Mouse (Mus musculus): Measurements from ENCODE around the gene Tspan15. TPM values are rescaled to one million over a fixed set of nuclear protein-coding genes. Genes with fewer than 3 reads are reported as not detected.

Tspan15 gene
- polyA plus RNA-seq, 1 experiment from 2014 or later, result 84.5 TPM

- no peak overlapping the region for H3K9ac ChIP-seq
- H3K4me1 ChIP-seq, result no peaks in the 10 kb centered on the region
- WGBS, result 20% methylated on average over 7 of the region's 7 CpGs
- H3K27ac ChIP-seq, result no peak overlapping the region
- peak; percentile 36; the same call in 1 of the 2 replicates for ATAC-seq (ENCODE audit: borderline replicate concordance, extremely low read depth, low FRiP score, low TSS enrichment)
- no peaks in the 10 kb centered on the region; the same call in 1 of the 2 replicates for H3K27me3 ChIP-seq
- H3K4me3 ChIP-seq, result no peak overlapping the region
- H3K9me3 ChIP-seq, result no peaks in the 10 kb centered on the region
- no peak overlapping the region for H3K4me2 ChIP-seq
- peaks cover 4% of the 10 kb centered on the region; the same call in 1 of the 2 replicates for H3K36me3 ChIP-seq
Measured at GRCm38 (mm10) chr10:62186882-62187281, 44.2 kb downstream of the Tspan15 start.

GRCm38 (mm10) chr10:62183053-62183452 is 48.0 kb downstream of the Tspan15 start:
- no peak overlapping the region for H3K4me2 ChIP-seq
- no peaks in the 10 kb centered on the region for H3K9me3 ChIP-seq
- ATAC-seq (ENCODE audit: borderline replicate concordance, extremely low read depth, low FRiP score, low TSS enrichment), result peak; percentile 61; the same call in 1 of the 2 replicates

DNA sequence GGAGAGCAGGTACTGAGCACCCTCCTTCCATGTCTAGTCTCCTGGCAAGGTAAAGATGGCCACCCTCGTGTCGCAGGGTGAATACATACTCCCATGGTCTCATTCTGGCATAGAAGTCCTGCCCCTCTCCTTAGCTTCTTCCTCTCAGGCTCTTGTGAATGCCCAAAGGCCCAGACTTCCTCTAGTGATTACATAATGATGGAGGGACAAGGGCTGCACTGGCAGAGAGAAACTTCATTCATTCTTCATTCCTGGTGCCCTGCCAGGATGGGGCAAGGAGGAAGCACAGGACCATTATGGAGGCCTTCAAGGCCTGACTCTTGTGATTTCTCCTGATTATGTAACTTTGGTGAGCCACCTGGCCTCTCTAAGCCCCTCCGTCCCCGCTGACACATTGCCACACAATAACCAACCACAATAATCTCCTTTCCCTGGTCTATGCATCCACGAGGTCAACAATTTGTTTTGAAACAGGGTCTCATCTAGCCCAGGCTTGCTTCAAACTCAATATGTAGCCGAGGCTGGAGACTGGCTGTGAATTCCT is 48.5 kb downstream of the Tspan15 start:
- ATAC-seq (ENCODE audit: borderline replicate concordance, extremely low read depth, low FRiP score, low TSS enrichment), result no peak
- 70% methylated on average over 6 of the region's 6 CpGs for WGBS
- H3K9me3 ChIP-seq, result no peaks in the 10 kb centered on the region
- H3K9ac ChIP-seq, result no peak overlapping the region
- no peak overlapping the region for H3K4me2 ChIP-seq
- no peak overlapping the region for H3K4me3 ChIP-seq
- H3K27me3 ChIP-seq, result no peaks in the 10 kb centered on the region; the same call in 1 of the 2 replicates
- no peaks in the 10 kb centered on the region for H3K4me1 ChIP-seq
- H3K36me3 ChIP-seq, result peaks cover under 1% of the 10 kb centered on the region; the same call in 1 of the 2 replicates
- H3K27ac ChIP-seq, result no peak overlapping the region

More at GRCm38 (mm10) chr10:62183053-62183452, 48.0 kb downstream of the Tspan15 start:
- Histone ChIP-seq H3K27ac (no peak overlapping the region), H3K4me3 (no peak overlapping the region), H3K27me3 (no peaks in the 10 kb centered on the region; the same call in 1 of the 2 replicates), H3K4me1 (no peaks in the 10 kb centered on the region), H3K9ac (no peak overlapping the region), H3K36me3 (peaks cover 4% of the 10 kb centered on the region; the same call in 1 of the 2 replicates)
- WGBS, result 1% methylated on average over 10 of the region's 10 CpGs

GRCm38 (mm10) chr10:62181701-62182100 is 49.4 kb downstream of the Tspan15 start:
- WGBS, result 43% methylated on average over 3 of the region's 3 CpGs
- no peak overlapping the region for H3K9ac ChIP-seq
- no peaks in the 10 kb centered on the region for H3K36me3 ChIP-seq
- no peaks in the 10 kb centered on the region; the same call in 1 of the 2 replicates for H3K27me3 ChIP-seq
- H3K4me2 ChIP-seq, result no peak overlapping the region
- ATAC-seq (ENCODE audit: borderline replicate concordance, extremely low read depth, low FRiP score, low TSS enrichment), result no peak; the same call in 1 of the 2 replicates
- no peak overlapping the region for H3K4me3 ChIP-seq
- H3K9me3 ChIP-seq, result no peaks in the 10 kb centered on the region
- no peaks in the 10 kb centered on the region for H3K4me1 ChIP-seq
- H3K27ac ChIP-seq, result no peak overlapping the region

GRCm38 (mm10) chr10:62179944-62180343 is 51.1 kb downstream of the Tspan15 start:
- Histone ChIP-seq H3K4me3 (no peak overlapping the region), H3K27me3 (no peaks in the 10 kb centered on the region; the same call in 1 of the 2 replicates), H3K36me3 (no peaks in the 10 kb centered on the region), H3K9ac (no peak overlapping the region), H3K9me3 (no peaks in the 10 kb centered on the region), H3K4me1 (no peaks in the 10 kb centered on the region), H3K27ac (no peak overlapping the region), H3K4me2 (no peak overlapping the region)
- 82% methylated on average over 3 of the region's 3 CpGs for WGBS
- ATAC-seq (ENCODE audit: borderline replicate concordance, extremely low read depth, low FRiP score, low TSS enrichment), result no peak

DNA sequence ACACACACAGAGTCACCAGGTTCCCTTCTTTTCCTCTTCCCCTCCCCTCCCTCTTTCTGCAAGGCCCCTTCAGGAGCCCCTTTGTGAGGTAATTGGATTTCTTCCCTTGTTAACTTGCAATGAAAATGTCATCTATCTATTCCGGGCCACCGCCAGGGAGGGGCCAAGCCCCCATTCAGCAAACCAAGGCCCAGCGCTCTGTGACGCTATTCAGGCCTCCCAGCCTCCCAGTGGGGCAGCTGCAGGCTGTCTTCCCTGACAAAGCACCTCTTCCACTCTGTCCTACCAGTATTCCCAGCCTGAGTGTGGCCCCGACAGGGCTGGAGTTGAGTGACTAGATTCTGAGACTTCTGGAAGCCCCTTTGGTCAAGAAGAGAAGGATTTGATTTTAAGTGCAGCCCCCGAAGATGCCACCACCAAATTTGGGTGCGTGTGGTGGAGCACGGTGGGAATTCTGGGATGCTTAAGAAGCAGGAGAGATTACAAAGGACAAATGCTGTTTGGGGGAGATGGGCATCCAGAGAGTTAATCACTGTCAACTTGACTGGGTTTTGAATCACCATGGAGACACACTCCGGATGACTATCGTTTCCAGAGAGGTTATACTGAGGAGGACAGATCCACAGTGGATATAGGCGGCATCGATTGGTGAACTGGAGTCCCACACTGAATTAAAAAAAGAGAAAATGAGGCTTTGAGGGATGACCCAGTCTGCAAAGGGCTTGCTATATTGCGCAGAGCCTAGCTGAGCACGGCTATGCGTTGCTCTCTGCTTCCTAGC is 56.3 kb downstream of the Tspan15 start:
- Histone ChIP-seq H3K27ac (no peak overlapping the region), H3K27me3 (no peaks in the 10 kb centered on the region), H3K4me2 (no peak overlapping the region), H3K4me1 (0 out of 2 replicates have a peak, but pooled peaks cover 3% of the 10 kb centered on the region), H3K9me3 (no peaks in the 10 kb centered on the region), H3K4me3 (no peak overlapping the region), H3K9ac (no peak overlapping the region), H3K36me3 (no peaks in the 10 kb centered on the region)
- no peak for ATAC-seq (ENCODE audit: borderline replicate concordance, extremely low read depth, low FRiP score, low TSS enrichment)
- WGBS, result 52% methylated on average over 15 of the region's 15 CpGs

- Histone ChIP-seq H3K4me1 (0 out of 2 replicates have a peak, but pooled peaks cover 3% of the 10 kb centered on the region), H3K4me3 (no peak overlapping the region), H3K27me3 (no peaks in the 10 kb centered on the region), H3K9ac (no peak overlapping the region), H3K27ac (no peak overlapping the region), H3K9me3 (no peaks in the 10 kb centered on the region), H3K4me2 (no peak overlapping the region), H3K36me3 (no peaks in the 10 kb centered on the region)
- 28% methylated on average over 9 of the region's 9 CpGs for WGBS
- no peak for ATAC-seq (ENCODE audit: borderline replicate concordance, extremely low read depth, low FRiP score, low TSS enrichment)
Measured at GRCm38 (mm10) chr10:62173941-62174448, 57.1 kb downstream of the Tspan15 start.

DNA sequence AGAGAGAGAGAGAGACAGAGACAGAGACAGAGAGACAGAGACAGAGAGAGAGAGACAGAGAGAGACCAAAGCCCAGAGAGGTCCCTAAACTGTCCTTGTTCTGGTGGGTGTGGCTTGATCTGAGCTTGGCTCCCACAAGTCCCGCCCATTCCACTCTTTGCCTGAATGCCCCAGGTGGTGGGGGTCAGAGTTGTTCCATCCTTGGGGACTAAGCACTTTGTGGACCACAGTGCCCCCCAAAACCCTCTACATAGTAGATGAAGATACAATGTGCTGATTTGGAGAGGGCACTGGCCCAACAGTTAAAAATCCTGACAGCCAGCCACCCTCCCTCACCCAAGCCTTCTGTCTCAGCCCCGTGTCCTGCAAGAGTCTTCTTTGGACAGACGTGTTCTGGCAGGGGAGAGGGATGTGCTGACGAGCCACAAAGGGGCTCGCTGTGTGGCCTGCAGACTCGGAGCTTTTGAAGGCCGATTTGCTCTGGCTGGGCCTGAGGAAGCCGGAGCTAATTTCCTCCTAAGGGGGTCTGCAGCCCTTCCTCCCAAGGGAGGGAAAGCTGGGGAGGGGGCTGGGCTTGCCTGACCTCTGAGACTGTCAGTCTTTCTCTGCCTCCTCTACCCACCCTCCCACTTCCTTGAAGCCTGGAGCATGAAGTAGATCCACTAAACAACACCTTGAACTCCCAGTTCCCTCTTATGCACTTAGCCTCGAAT is 58.1 kb downstream of the Tspan15 start:
- no peak overlapping the region; the same call in 1 of the 2 replicates for H3K4me2 ChIP-seq
- no peak for ATAC-seq (ENCODE audit: borderline replicate concordance, extremely low read depth, low FRiP score, low TSS enrichment)
- H3K4me1 ChIP-seq, result 0 out of 2 replicates have a peak, but pooled peaks cover 3% of the 10 kb centered on the region
- no peaks in the 10 kb centered on the region for H3K27me3 ChIP-seq
- 11% methylated on average over 9 of the region's 9 CpGs for WGBS
- no peaks in the 10 kb centered on the region for H3K36me3 ChIP-seq
- no peak overlapping the region for H3K9ac ChIP-seq
- no peak overlapping the region for H3K4me3 ChIP-seq
- no peak overlapping the region; the same call in 1 of the 2 replicates for H3K27ac ChIP-seq
- no peaks in the 10 kb centered on the region for H3K9me3 ChIP-seq

DNA sequence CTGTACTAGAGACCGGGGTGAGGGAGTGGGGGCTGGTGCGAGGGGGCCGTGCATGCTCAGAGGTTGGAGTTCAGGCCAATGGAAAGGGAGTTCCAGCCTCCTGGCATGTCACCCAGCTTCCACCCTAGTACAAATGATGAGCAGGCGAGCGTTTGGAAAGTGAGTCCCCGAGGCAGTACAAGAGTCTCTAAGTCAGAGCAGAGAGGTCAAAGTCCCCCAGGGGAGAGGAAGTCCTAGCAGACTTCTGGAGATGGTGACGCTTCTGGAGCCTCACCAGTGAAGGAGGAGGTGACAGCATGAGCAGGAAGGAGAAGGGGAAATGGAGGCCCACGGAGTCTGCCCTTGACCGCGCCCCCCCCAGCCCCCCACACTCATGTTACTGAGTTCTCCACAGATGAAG is 68.6 kb downstream of the Tspan15 start:
- Histone ChIP-seq H3K4me3 (no peak overlapping the region), H3K9ac (no peak overlapping the region), H3K9me3 (no peaks in the 10 kb centered on the region), H3K27me3 (no peaks in the 10 kb centered on the region), H3K4me1 (no peaks in the 10 kb centered on the region), H3K36me3 (no peaks in the 10 kb centered on the region), H3K4me2 (no peak overlapping the region), H3K27ac (no peak overlapping the region)
- 51% methylated on average over 10 of the region's 10 CpGs for WGBS
- ATAC-seq (ENCODE audit: borderline replicate concordance, extremely low read depth, low FRiP score, low TSS enrichment), result no peak

GRCm38 (mm10) chr10:62149929-62150328 is 81.1 kb downstream of the Tspan15 start:
- Histone ChIP-seq H3K4me1 (no peaks in the 10 kb centered on the region), H3K27ac (no peak overlapping the region), H3K27me3 (no peaks in the 10 kb centered on the region; the same call in 1 of the 2 replicates), H3K36me3 (no peaks in the 10 kb centered on the region), H3K9me3 (no peaks in the 10 kb centered on the region), H3K4me2 (no peak overlapping the region), H3K4me3 (no peak overlapping the region), H3K9ac (no peak overlapping the region)
- WGBS, result 48% methylated on average over 7 of the region's 7 CpGs
- no peak for ATAC-seq (ENCODE audit: borderline replicate concordance, extremely low read depth, low FRiP score, low TSS enrichment)

DNA sequence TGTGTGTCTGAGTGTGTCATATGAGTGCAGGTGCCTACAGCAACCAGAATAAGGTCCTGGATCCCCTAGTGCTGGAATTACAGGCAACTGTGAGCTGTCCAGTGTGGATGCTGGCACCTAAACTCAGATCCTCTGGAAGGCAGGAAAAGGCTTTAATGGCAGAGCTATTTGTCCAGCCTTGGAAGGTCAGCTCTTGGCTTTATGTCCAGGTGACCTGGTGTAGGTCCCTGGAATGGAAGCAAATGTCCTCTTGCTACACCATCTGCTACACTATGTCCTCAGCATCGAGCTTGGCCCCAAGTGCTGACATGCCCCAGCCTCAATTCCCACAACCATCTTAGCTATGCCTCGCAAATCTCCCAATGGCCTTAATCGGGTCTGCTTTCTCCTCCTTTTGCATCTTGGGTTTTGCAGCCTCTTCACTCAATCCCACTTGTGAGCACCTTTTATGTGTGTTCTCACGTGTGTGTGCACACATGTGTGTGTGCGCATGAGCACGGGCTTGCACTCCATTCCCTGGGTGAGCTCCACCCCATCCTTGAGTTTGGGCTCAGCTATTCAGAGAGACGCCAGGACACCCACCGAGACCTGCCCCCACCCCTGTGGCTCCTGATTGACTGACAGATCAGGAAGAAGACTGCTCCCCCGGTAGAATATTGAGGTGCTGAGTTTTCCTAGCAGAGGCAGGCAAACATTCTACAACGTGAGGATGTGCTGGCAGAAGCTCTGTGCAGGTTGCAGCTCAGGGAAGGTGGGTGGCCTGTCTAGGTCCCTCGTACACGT is 83.4 kb downstream of the Tspan15 start:
- no peak for ATAC-seq (ENCODE audit: borderline replicate concordance, extremely low read depth, low FRiP score, low TSS enrichment)
- 47% methylated on average over 12 of the region's 12 CpGs for WGBS

More for the DNA sequence above, 83.4 kb downstream of the Tspan15 start:
- H3K27me3 ChIP-seq, result no peaks in the 10 kb centered on the region; the same call in 1 of the 2 replicates
- H3K4me2 ChIP-seq, result no peak overlapping the region
- no peaks in the 10 kb centered on the region for H3K9me3 ChIP-seq
- H3K36me3 ChIP-seq, result no peaks in the 10 kb centered on the region
- no peak overlapping the region for H3K27ac ChIP-seq
- no peak overlapping the region for H3K9ac ChIP-seq
- H3K4me1 ChIP-seq, result no peaks in the 10 kb centered on the region
- no peak overlapping the region for H3K4me3 ChIP-seq
